Mouse (Mus musculus): ENCODE measurements around the gene Hsd11b2. TPM values are rescaled to one million over a fixed set of nuclear protein-coding genes. Genes with fewer than 3 reads are reported as not detected.

Gene Hsd11b2
- polyA plus RNA-seq, 1 experiment from 2014 or later: 3.8 TPM

DNA sequence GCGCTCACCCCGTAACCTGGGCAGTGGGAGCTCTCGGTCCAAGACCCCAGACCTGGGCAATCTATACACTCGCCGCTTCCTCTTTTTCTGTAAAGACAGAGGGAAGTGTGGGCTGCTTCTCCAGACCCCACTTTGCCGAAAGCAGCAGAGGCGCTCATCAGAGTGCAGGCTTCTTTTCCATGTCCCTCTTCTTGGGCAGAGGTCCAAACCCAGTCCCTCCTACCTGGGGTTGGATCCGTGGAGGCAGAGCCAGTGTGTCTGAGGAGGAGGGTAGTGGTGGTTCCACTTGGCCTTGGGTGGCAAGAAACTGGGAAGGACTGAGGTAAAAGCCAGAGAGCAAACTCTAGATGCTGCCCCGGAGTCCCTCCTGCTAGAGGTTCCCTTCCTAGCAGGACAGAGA is 45.6 kb upstream of the Hsd11b2 start:
- Histone ChIP-seq H3K27ac (ENCODE audit: low read depth) (no peak overlapping the region), H3K27me3 (replicated peaks; ENCODE audit: control insufficient read depth, insufficient read depth, low read length) (peaks cover 12% of the 10 kb centered on the region), H3K9ac (ENCODE audit: low read length) (no peak overlapping the region), H3K36me3 (ENCODE audit: control insufficient read depth, insufficient read depth, low read length) (peaks cover 4% of the 10 kb centered on the region; the same call in 1 of the 2 replicates), H3K4me1 (replicated peaks; ENCODE audit: control insufficient read depth, insufficient read depth, low read length) (peaks cover 18% of the 10 kb centered on the region; the same call in 1 of the 2 replicates), H3K4me3 (ENCODE audit: low read depth, low read length) (no peak overlapping the region), H3K4me2 (ENCODE audit: low read length) (no peak overlapping the region), H3K9me3 (ENCODE audit: control insufficient read depth, low read length) (no peaks in the 10 kb centered on the region)
- DNase-seq (ENCODE audit: low spot score) (no peak), ATAC-seq (replicated peaks; ENCODE audit: low FRiP score, low TSS enrichment, low read depth) (no peak)
- 74% methylated on average over 9 of the region's 9 CpGs for WGBS

DNA sequence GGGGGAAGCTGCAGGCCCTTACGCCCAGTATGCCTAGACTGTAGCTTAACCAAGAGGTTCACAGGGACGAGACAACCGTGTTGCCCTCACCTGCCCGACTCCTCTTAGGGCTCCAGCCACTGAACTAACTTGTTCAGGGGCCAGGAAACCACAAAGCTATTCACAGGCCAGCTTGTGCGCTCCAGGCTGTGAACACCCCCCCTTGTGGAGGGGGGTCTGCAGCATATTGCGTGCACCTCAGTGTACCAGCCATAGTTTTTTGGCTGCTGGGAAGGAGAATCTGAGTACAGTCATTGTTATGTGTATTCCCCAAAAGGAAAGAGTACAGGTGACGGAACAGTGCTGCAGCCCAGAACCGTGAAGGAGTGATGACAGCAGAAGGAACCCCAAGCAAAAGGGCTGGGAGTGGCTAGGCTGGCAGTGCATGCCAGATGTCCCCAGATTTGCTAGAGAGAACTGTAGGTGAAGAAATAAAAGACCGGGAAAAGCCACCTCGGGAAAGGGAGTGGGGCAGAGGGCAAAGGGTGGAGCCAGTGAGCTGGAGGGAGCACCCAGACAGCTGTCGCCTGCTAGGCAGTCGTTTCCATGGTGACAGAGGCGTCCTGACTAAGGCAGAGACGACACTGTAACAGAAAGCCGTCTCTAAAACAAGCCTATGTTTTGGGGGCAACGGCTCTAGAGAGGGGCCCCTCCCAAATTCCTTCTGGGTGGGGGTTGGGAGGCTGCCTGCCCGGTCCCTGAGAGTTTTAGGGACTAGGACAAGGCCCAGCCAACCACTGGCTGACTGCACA is 44.5 kb upstream of the Hsd11b2 start:
- ATAC-seq (replicated peaks; ENCODE audit: low FRiP score, low TSS enrichment, low read depth) (no peak), DNase-seq (ENCODE audit: low spot score) (no peak)
- H3K9ac ChIP-seq (ENCODE audit: low read length): no peak overlapping the region
- H3K27me3 ChIP-seq (replicated peaks; ENCODE audit: control insufficient read depth, insufficient read depth, low read length): peaks cover 12% of the 10 kb centered on the region
- H3K4me3 ChIP-seq (ENCODE audit: low read depth, low read length): no peak overlapping the region
- H3K27ac ChIP-seq (ENCODE audit: low read depth): no peak overlapping the region
- H3K4me2 ChIP-seq (ENCODE audit: low read length): no peak overlapping the region
- H3K36me3 ChIP-seq (ENCODE audit: control insufficient read depth, insufficient read depth, low read length): peaks cover 4% of the 10 kb centered on the region; the same call in 1 of the 2 replicates
- WGBS: 39% methylated on average over 17 of the region's 17 CpGs
- peaks cover 18% of the 10 kb centered on the region; the same call in 1 of the 2 replicates for H3K4me1 ChIP-seq (replicated peaks; ENCODE audit: control insufficient read depth, insufficient read depth, low read length)
- no peaks in the 10 kb centered on the region for H3K9me3 ChIP-seq (ENCODE audit: control insufficient read depth, low read length)

DNA sequence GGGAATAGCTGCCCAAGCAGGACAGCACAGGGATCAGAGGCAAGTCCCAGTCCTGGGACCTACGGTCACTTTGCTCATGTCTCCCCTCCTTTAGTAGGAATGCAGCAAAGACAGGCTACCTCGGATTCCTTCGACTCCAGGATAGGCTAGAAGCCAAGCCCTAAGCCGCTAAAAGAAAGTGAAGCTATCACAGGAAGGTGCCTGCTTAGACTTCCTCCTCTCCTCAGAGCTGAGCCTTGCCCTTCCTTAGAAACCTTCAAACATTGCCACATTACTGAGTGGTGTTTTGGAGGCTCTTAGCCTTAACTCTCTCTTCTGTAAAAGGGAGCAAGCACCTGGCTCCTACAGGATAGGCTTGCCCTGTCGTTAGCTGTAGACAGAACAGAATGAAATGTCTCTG is 43.9 kb upstream of the Hsd11b2 start:
- no peak overlapping the region for H3K4me3 ChIP-seq (ENCODE audit: low read depth, low read length)
- DNase-seq (ENCODE audit: low spot score): no peak
- H3K4me1 ChIP-seq (replicated peaks; ENCODE audit: control insufficient read depth, insufficient read depth, low read length): peaks cover 18% of the 10 kb centered on the region; the same call in 1 of the 2 replicates
- H3K9me3 ChIP-seq (ENCODE audit: control insufficient read depth, low read length): no peaks in the 10 kb centered on the region
- peaks cover 12% of the 10 kb centered on the region for H3K27me3 ChIP-seq (replicated peaks; ENCODE audit: control insufficient read depth, insufficient read depth, low read length)
- no peak for ATAC-seq (replicated peaks; ENCODE audit: low FRiP score, low TSS enrichment, low read depth)
- peaks cover 4% of the 10 kb centered on the region; the same call in 1 of the 2 replicates for H3K36me3 ChIP-seq (ENCODE audit: control insufficient read depth, insufficient read depth, low read length)
- no peak overlapping the region for H3K27ac ChIP-seq (ENCODE audit: low read depth)
- no peak overlapping the region for H3K4me2 ChIP-seq (ENCODE audit: low read length)
- no peak overlapping the region for H3K9ac ChIP-seq (ENCODE audit: low read length)
- WGBS: 44% methylated on average over 5 of the region's 5 CpGs

DNA sequence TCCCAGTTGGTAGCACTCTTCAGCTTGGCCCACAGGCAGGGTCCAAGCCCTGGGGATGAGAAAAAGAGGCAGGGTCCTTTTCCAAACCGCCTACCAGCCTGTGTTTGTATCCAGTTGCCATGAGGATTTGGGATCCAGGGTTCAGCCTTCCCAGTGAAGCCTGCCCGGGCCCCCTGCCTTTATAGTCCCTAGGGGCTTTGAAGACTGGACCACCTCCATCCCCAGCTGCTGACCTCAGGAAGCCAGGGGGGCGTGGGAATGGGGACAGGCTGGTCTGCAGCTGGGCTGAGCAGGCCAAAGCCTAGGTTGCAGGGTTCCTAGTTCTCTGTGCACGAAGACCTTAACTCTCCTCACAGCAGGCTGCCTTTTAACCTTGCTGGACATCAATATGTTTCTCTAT is 43.3 kb upstream of the Hsd11b2 start:
- Histone ChIP-seq H3K4me2 (ENCODE audit: low read length) (no peak overlapping the region), H3K27ac (ENCODE audit: low read depth) (no peak overlapping the region), H3K36me3 (ENCODE audit: control insufficient read depth, insufficient read depth, low read length) (peaks cover 4% of the 10 kb centered on the region; the same call in 1 of the 2 replicates), H3K4me1 (replicated peaks; ENCODE audit: control insufficient read depth, insufficient read depth, low read length) (peaks cover 18% of the 10 kb centered on the region; the same call in 1 of the 2 replicates), H3K9me3 (ENCODE audit: control insufficient read depth, low read length) (no peaks in the 10 kb centered on the region), H3K4me3 (ENCODE audit: low read depth, low read length) (no peak overlapping the region), H3K27me3 (replicated peaks; ENCODE audit: control insufficient read depth, insufficient read depth, low read length) (peaks cover 12% of the 10 kb centered on the region), H3K9ac (ENCODE audit: low read length) (no peak overlapping the region)
- DNase-seq (ENCODE audit: low spot score) (no peak), ATAC-seq (replicated peaks; ENCODE audit: low FRiP score, low TSS enrichment, low read depth) (no peak)
- 67% methylated on average over 4 of the region's 4 CpGs for WGBS

DNA sequence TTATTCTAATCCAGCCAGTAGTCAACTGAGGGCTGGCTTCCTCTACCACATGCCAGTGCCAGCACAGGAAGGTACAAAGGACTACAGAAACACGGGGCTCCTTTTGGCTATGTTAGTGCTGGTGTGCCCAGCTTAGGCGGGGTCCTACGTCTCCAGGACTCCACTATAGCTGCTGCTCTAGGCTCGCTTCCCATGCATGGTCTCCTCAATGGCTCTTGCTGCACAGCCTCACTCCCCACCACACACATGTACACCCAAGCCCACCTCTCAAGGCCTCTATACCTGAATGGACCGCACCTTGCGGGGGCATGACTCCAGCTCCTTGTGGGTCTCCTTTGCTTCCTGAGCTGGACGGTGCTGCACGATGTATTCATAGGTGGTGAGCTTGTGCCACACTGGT is 42.8 kb upstream of the Hsd11b2 start:
- peaks cover 12% of the 10 kb centered on the region for H3K27me3 ChIP-seq (replicated peaks; ENCODE audit: control insufficient read depth, insufficient read depth, low read length)
- H3K4me1 ChIP-seq (replicated peaks; ENCODE audit: control insufficient read depth, insufficient read depth, low read length): peaks cover 13% of the 10 kb centered on the region; the same call in 1 of the 2 replicates
- no peak overlapping the region for H3K9ac ChIP-seq (ENCODE audit: low read length)
- no peak overlapping the region for H3K4me2 ChIP-seq (ENCODE audit: low read length)
- H3K36me3 ChIP-seq (ENCODE audit: control insufficient read depth, insufficient read depth, low read length): peaks cover 4% of the 10 kb centered on the region; the same call in 1 of the 2 replicates
- H3K27ac ChIP-seq (ENCODE audit: low read depth): no peak overlapping the region
- H3K4me3 ChIP-seq (ENCODE audit: low read depth, low read length): no peak overlapping the region
- DNase-seq (ENCODE audit: low spot score) (no peak), ATAC-seq (replicated peaks; ENCODE audit: low FRiP score, low TSS enrichment, low read depth) (no peak)
- 95% methylated on average over 8 of the region's 8 CpGs for WGBS
- H3K9me3 ChIP-seq (ENCODE audit: control insufficient read depth, low read length): no peaks in the 10 kb centered on the region

DNA sequence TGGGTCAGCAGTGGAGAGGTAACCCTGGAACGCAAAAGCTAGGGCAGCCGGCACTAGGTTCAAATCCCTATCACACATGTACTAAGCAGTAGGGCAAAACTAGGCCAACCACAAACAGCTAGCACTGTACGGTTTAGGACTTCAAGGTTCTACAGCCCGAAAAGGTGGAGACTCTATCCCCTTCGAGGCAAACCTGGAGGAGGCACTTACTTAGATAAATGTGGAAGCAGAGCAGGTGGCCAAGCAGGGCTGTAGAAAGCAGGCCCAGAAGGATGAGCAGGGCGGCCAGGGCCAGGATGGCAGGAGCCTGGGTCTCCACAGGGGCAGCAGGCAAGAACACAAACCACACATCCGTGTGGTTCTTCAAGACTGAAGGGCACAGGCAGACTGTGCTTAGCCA is 42.4 kb upstream of the Hsd11b2 start:
- Histone ChIP-seq H3K4me1 (replicated peaks; ENCODE audit: control insufficient read depth, insufficient read depth, low read length) (peaks cover 11% of the 10 kb centered on the region; the same call in 1 of the 2 replicates), H3K27ac (ENCODE audit: low read depth) (no peak overlapping the region), H3K4me3 (ENCODE audit: low read depth, low read length) (no peak overlapping the region), H3K9ac (ENCODE audit: low read length) (no peak overlapping the region), H3K9me3 (ENCODE audit: control insufficient read depth, low read length) (no peaks in the 10 kb centered on the region), H3K36me3 (ENCODE audit: control insufficient read depth, insufficient read depth, low read length) (peaks cover 4% of the 10 kb centered on the region; the same call in 1 of the 2 replicates), H3K27me3 (replicated peaks; ENCODE audit: control insufficient read depth, insufficient read depth, low read length) (peaks cover 12% of the 10 kb centered on the region), H3K4me2 (ENCODE audit: low read length) (no peak overlapping the region)
- 89% methylated on average over 7 of the region's 7 CpGs for WGBS
- no peak for DNase-seq (ENCODE audit: low spot score)
- no peak for ATAC-seq (replicated peaks; ENCODE audit: low FRiP score, low TSS enrichment, low read depth)

DNA sequence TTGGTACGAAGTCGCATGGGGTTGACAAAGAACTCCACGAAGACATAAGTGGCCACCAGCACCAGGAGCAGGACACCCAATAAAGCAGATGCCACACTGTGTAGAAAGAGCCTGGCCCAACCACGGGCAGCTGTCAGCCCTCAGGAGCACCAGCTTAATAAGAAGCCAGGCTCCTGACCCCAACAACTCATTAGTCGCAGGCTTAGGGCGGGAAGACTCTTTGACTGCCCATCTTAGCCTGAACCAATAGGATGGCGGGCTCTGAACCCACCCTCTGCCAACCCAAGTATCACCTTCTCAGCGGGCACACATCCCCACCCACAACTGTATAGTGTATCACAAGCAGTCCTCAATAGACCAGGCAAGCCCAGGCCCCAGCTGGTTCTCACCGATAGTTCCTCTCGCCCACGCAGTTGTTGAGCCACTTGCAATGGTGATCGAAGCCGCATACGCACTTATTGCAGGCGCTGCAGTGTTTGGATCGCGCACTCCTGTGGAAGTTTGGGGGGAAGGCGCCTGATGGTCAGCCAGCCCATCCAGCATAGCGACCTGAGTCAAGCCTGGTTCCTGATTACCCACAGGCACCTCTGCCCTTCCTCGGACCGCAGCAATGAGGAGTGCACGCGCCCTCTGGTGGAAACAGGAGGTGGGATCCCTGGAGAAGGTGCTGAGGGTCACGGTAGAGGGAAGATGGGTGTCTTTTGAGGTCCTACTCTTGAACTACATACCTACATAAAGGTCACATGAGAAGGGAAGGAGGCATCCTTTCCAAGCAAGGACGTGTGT is 41.7 kb upstream of the Hsd11b2 start:
- H3K27me3 ChIP-seq (replicated peaks; ENCODE audit: control insufficient read depth, insufficient read depth, low read length): peaks cover 12% of the 10 kb centered on the region
- ATAC-seq (replicated peaks; ENCODE audit: low FRiP score, low TSS enrichment, low read depth) (no peak), DNase-seq (ENCODE audit: low spot score) (no peak)
- peak overlapping the region; percentile 7; the same call in 1 of the 2 replicates for H3K27ac ChIP-seq (ENCODE audit: low read depth)
- H3K4me2 ChIP-seq (ENCODE audit: low read length): no peak overlapping the region
- peaks cover 4% of the 10 kb centered on the region; the same call in 1 of the 2 replicates for H3K36me3 ChIP-seq (ENCODE audit: control insufficient read depth, insufficient read depth, low read length)
- no peak overlapping the region for H3K4me3 ChIP-seq (ENCODE audit: low read depth, low read length)
- no peaks in the 10 kb centered on the region for H3K9me3 ChIP-seq (ENCODE audit: control insufficient read depth, low read length)
- H3K9ac ChIP-seq (ENCODE audit: low read length): no peak overlapping the region
- H3K4me1 ChIP-seq (replicated peaks; ENCODE audit: control insufficient read depth, insufficient read depth, low read length): peaks cover 10% of the 10 kb centered on the region; the same call in 1 of the 2 replicates
- WGBS: 46% methylated on average over 25 of the region's 25 CpGs

DNA sequence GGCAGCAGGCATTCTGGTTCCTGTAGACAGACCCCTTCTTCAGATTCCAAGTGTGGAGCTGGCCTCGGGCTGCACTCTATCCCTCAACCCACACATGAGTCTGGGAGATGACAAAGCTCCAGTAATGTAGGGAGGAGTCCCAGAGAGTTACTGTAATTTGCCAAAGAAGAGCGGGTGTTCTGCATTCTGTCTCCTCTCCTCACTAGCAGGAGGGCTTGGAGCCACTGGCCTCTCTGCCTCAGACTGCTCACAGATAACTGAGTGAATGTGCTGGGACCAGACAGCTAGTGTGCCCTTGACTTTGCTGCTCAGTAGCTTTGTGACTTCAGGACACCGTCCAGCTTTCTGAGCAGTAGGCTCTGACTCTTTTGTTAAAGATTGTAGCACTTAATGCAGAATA is 40.8 kb upstream of the Hsd11b2 start:
- Histone ChIP-seq H3K4me2 (ENCODE audit: low read length) (no peak overlapping the region), H3K4me3 (ENCODE audit: low read depth, low read length) (no peak overlapping the region), H3K36me3 (ENCODE audit: control insufficient read depth, insufficient read depth, low read length) (peaks cover 4% of the 10 kb centered on the region; the same call in 1 of the 2 replicates), H3K9me3 (ENCODE audit: control insufficient read depth, low read length) (no peaks in the 10 kb centered on the region), H3K9ac (ENCODE audit: low read length) (no peak overlapping the region), H3K4me1 (replicated peaks; ENCODE audit: control insufficient read depth, insufficient read depth, low read length) (peaks cover 10% of the 10 kb centered on the region; the same call in 1 of the 2 replicates), H3K27ac (ENCODE audit: low read depth) (no peak overlapping the region; the same call in 1 of the 2 replicates), H3K27me3 (replicated peaks; ENCODE audit: control insufficient read depth, insufficient read depth, low read length) (peaks cover 9% of the 10 kb centered on the region)
- WGBS: 70% methylated on average over 3 of the region's 3 CpGs
- ATAC-seq (replicated peaks; ENCODE audit: low FRiP score, low TSS enrichment, low read depth) (no peak), DNase-seq (ENCODE audit: low spot score) (no peak)

Data from intestine, embryonic 14.5 days (tissue).